Mouse (Mus musculus) neural tube, embryonic 15.5 days (tissue): Measurements from ENCODE around the gene Pnkp. TPM values are rescaled to one million over a fixed set of nuclear protein-coding genes. Genes with fewer than 3 reads are reported as not detected.

Experiments
- ATAC-seq: fragments of 200-750 bp; cut with Nextera tagmentation; 2 replicates; pipeline ENCODE4 v1.8.0; 2017; ENCODE audit warnings: mild to moderate bottlenecking, moderate TSS enrichment, moderate library complexity; ENCODE audit not compliant: low FRiP score
- H3K27ac ChIP-seq: fragments of 300-500 bp; sonication (generic); replicated peaks from 2 replicates; pipeline ENCODE4 v1.5.1; 2015; ENCODE audit warnings: mild to moderate bottlenecking, inconsistent platforms
- H3K27me3 ChIP-seq: fragments of 300-500 bp; sonication (generic); replicated peaks from 2 replicates; pipeline ENCODE4 v1.6.1; 2015; ENCODE audit warnings: inconsistent platforms
- H3K36me3 ChIP-seq: fragments of 300-500 bp; sonication (generic); 2 replicates; pipeline ENCODE4 v1.6.1; 2015; ENCODE audit warnings: inconsistent platforms
- H3K4me1 ChIP-seq: fragments of 300-500 bp; sonication (generic); 2 replicates; pipeline ENCODE4 v1.6.1; 2015; ENCODE audit warnings: inconsistent platforms
- H3K4me2 ChIP-seq: fragments of 300-500 bp; sonication (generic); 2 replicates; pipeline ENCODE4 v1.6.1; 2015; ENCODE audit warnings: inconsistent platforms, mild to moderate bottlenecking, moderate library complexity
- H3K4me3 ChIP-seq: fragments of 300-500 bp; sonication (generic); replicated peaks from 2 replicates; pipeline ENCODE4 v1.5.1; 2015; ENCODE audit warnings: mild to moderate bottlenecking, inconsistent platforms
- H3K9ac ChIP-seq: fragments of 300-500 bp; sonication (generic); replicated peaks from 2 replicates; pipeline ENCODE4 v1.6.1; 2015; ENCODE audit warnings: mild to moderate bottlenecking, inconsistent platforms
- H3K9me3 ChIP-seq: fragments of 300-500 bp; sonication (generic); replicated peaks from 2 replicates; pipeline ENCODE4 v1.6.1; 2016; ENCODE audit warnings: inconsistent platforms
- WGBS: fragments of 180-500 bp; shearing (Covaris S2); methylation state at CpG from one replicate; pipeline ENCODE4 v1.1.7; 2015; ENCODE audit warnings: mixed read lengths; 5-methylcytosine and 5-hydroxymethylcytosine counted together
- polyA plus RNA-seq: library from polyadenylated mRNA; unstranded; fragments of >200 nt; fragmentation: Nextera tagmentation; extraction: Ambion mirVana; gene quantifications from 2 replicates; pipeline ENCODE4 v1.2.1, GENCODE M21; 2015

The Pnkp gene
- polyA plus RNA-seq, 1 experiment from 2014 or later: 29.2 TPM

- no peak overlapping the region for H3K9ac ChIP-seq
- no peaks in the 10 kb centered on the region for H3K9me3 ChIP-seq
- no peak for ATAC-seq
- no peak overlapping the region for H3K4me2 ChIP-seq
- 94% methylated on average over 3 of the region's 3 CpGs for WGBS
- peaks cover 76% of the 10 kb centered on the region for H3K36me3 ChIP-seq
- no peak overlapping the region for H3K27ac ChIP-seq
- H3K4me1 ChIP-seq: peaks cover 1% of the 10 kb centered on the region
- H3K27me3 ChIP-seq: no peaks in the 10 kb centered on the region
- no peak overlapping the region for H3K4me3 ChIP-seq
These were observed 26.1 kb downstream of the Pnkp start for GRCm38 (mm10) chr7:44883036-44883435.

DNA sequence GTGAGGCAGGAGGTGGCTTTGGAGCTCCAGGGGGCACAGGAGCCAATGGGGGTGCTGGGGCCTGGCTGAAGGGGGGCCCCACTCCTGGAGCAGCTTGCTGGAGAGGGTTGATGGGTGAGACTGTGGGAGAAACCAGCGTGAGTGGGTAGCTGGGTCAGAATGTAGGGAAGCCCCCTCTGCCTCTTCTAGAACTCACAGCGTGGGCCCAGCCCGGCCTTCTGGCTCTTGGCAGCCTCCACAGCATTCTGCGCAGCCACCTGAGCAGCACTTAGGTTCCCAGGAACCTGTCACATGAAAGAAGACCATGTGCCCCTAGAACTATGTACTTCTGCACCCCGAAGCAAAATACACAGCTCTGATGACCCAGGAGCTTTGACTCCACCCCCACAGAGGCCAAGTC lies 27.7 kb downstream of the Pnkp start:
- no peak overlapping the region for H3K27ac ChIP-seq
- H3K36me3 ChIP-seq: peaks cover 70% of the 10 kb centered on the region
- H3K9me3 ChIP-seq: no peaks in the 10 kb centered on the region
- no peak overlapping the region for H3K9ac ChIP-seq
- 98% methylated on average over 5 of the region's 5 CpGs for WGBS
- no peaks in the 10 kb centered on the region for H3K27me3 ChIP-seq
- ATAC-seq: no peak
- H3K4me1 ChIP-seq: peaks cover 16% of the 10 kb centered on the region
- H3K4me3 ChIP-seq: no peak overlapping the region
- no peak overlapping the region for H3K4me2 ChIP-seq

DNA sequence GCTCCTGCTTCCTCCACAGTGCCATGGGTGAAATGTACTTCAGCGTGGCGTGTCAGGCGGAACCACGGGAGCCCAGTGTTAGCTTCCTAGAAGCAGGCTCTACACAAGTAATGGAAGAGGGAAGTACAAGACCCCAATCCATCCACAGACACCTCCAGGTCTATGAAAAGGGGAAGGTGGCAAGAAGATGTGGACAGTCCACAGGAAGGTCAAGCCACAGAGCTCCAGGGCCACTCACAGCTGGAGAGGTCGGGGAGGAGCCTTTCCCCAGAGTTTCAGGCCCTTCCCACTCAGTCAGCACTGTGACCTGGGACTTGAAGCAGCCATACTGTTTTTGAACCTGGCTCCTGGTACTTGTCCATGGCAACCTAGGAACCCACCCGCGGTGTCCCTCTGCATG lies 30.0 kb downstream of the Pnkp start:
- no peaks in the 10 kb centered on the region for H3K27me3 ChIP-seq
- no peak overlapping the region for H3K4me2 ChIP-seq
- H3K4me1 ChIP-seq: peaks cover 37% of the 10 kb centered on the region
- H3K9ac ChIP-seq: no peak overlapping the region
- 90% methylated on average over 7 of the region's 7 CpGs for WGBS
- H3K36me3 ChIP-seq: peaks cover 49% of the 10 kb centered on the region
- no peaks in the 10 kb centered on the region for H3K9me3 ChIP-seq
- no peak for ATAC-seq
- H3K4me3 ChIP-seq: no peak overlapping the region
- no peak overlapping the region for H3K27ac ChIP-seq

- no peak for ATAC-seq
- no peak overlapping the region for H3K4me3 ChIP-seq
- whole genome bisulfite sequencing: 78% methylated on average over 13 of the region's 13 CpGs
- H3K9ac ChIP-seq: no peak overlapping the region; the same call in 1 of the 2 replicates
- 0 out of 2 replicates have a peak overlapping the region, but pooled peaks have one; percentile 18 for H3K27ac ChIP-seq
- no peaks in the 10 kb centered on the region for H3K27me3 ChIP-seq
- peaks cover 43% of the 10 kb centered on the region for H3K4me1 ChIP-seq
- peak overlapping the region; percentile 9; the same call in 1 of the 2 replicates for H3K4me2 ChIP-seq
- H3K9me3 ChIP-seq: no peaks in the 10 kb centered on the region
- H3K36me3 ChIP-seq: peaks cover 36% of the 10 kb centered on the region
These were observed 31.5 kb downstream of the Pnkp start for GRCm38 (mm10) chr7:44888256-44889105.

- no peak overlapping the region; the same call in 1 of the 2 replicates for H3K9ac ChIP-seq
- no peak for ATAC-seq
- 0 out of 2 replicates have a peak overlapping the region, but pooled peaks have one; percentile 71 for H3K4me3 ChIP-seq
These were observed 33.2 kb downstream of the Pnkp start for GRCm38 (mm10) chr7:44890180-44890579.

DNA sequence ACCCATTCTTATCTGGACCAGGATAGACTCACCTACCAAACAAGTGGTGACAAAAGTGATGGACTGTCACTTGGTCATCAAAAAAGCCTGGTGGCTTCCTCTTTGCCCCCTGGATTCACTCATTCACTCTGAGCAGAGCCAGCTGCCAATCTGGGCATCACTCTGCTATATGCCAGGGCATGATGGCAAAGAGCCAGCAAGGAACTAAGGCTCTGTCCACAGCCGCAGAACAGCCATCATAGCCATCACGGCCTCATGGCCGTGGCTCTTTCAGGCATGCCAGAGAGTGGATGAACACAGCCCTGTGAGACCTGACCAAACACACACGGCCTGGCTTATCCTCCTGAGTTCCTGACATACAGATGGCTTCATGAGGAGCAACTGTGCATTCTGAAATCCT lies 33.8 kb downstream of the Pnkp start:
- 58% methylated on average over 4 of the region's 4 CpGs for WGBS
- no peak overlapping the region for H3K27ac ChIP-seq
- H3K27me3 ChIP-seq: no peaks in the 10 kb centered on the region
- peak overlapping the region; percentile 90 for H3K4me2 ChIP-seq
- peak overlapping the region; percentile 71 for H3K4me3 ChIP-seq
- no peak for ATAC-seq
- peak overlapping the region; percentile 81 for H3K9ac ChIP-seq
- H3K36me3 ChIP-seq: peaks cover 17% of the 10 kb centered on the region
- no peaks in the 10 kb centered on the region for H3K9me3 ChIP-seq
- H3K4me1 ChIP-seq: peaks cover 58% of the 10 kb centered on the region

More at GRCm38 (mm10) chr7:44890180-44890579, 33.2 kb downstream of the Pnkp start:
- H3K4me1 ChIP-seq: peaks cover 55% of the 10 kb centered on the region
- H3K4me2 ChIP-seq: peak overlapping the region; percentile 90
- peaks cover 22% of the 10 kb centered on the region for H3K36me3 ChIP-seq
- no peak overlapping the region for H3K27ac ChIP-seq
- 92% methylated on average over 6 of the region's 7 CpGs for WGBS
- H3K27me3 ChIP-seq: no peaks in the 10 kb centered on the region
- H3K9me3 ChIP-seq: no peaks in the 10 kb centered on the region

DNA sequence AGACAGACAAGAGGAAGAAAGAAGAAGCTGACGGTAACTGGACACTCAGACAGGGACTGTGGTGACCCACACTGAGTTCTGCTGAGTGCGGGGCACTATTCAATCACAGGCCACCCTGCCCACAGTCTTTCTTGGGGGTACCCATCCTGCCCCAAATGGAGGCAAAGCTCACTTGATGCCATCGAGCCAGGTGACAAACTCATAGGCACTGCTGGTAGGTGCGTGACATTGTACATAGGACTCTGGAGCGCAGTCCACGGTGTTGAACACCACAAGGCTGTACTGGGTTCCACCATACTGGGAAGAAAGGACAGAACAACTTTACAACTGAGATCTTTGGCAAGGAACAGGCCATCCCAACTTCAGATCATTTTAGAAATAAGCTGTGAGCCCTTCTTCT lies 34.7 kb downstream of the Pnkp start:
- WGBS: 9% methylated on average over 6 of the region's 6 CpGs
- H3K9ac ChIP-seq: peak overlapping the region; percentile 81
- peaks cover 12% of the 10 kb centered on the region; the same call in 1 of the 2 replicates for H3K36me3 ChIP-seq
- no peak for ATAC-seq
- peak overlapping the region; percentile 71 for H3K4me3 ChIP-seq
- peaks cover 61% of the 10 kb centered on the region for H3K4me1 ChIP-seq
- peak overlapping the region; percentile 99; the same call in 1 of the 2 replicates for H3K27ac ChIP-seq
- H3K4me2 ChIP-seq: peak overlapping the region; percentile 90
- H3K9me3 ChIP-seq: no peaks in the 10 kb centered on the region
- no peaks in the 10 kb centered on the region for H3K27me3 ChIP-seq

DNA sequence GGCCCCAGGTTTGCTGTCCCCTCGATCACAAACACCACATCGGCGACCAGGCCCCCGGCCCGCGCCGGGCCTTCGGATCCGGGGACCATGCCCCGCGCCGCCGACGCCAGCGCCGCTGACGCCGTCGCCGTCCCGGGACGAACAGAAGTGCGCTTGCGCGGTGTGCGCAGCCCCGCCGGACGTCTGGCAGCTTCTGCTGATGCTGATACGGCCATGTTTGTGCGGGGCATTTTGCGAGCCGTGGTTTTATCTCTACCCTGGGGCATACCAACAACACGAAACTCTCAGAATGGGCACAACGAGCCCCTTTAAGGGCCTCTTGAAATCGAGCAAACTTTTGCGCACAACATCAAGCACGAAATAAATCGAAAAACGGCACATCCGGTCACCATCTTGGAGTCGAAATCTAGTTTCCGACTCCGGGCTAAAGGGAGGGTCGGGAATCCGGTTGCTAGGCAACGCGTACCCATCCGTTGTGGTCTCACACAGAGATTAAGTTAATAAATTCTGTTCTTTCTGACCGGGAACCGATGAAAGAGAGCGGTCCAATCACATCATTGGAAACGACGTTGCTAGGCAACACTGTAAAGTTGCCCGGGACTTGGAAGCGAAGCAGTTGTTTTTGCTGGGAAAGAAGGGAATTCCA lies 35.5 kb downstream of the Pnkp start, which contains the start of gene Med25:
TSS of gene Med25 (minus strand) at position 437 of the 646 bp plus-strand sequence.
- Histone ChIP-seq H3K9ac (peak within 1 kb of the TSS; percentile 81), H3K36me3 (peaks cover 12% of the 10 kb centered on the region; the same call in 1 of the 2 replicates), H3K27me3 (no peaks in the 10 kb centered on the region), H3K9me3 (no peaks in the 10 kb centered on the region), H3K4me2 (peak within 1 kb of the TSS; percentile 90), H3K4me1 (peaks cover 69% of the 10 kb centered on the region), H3K4me3 (peak within 1 kb of the TSS; percentile 71), H3K27ac (peak within 1 kb of the TSS; percentile 99)
- ATAC-seq: peak; percentile 78
- WGBS: under 1% methylated on average over 56 of the region's 56 CpGs

DNA sequence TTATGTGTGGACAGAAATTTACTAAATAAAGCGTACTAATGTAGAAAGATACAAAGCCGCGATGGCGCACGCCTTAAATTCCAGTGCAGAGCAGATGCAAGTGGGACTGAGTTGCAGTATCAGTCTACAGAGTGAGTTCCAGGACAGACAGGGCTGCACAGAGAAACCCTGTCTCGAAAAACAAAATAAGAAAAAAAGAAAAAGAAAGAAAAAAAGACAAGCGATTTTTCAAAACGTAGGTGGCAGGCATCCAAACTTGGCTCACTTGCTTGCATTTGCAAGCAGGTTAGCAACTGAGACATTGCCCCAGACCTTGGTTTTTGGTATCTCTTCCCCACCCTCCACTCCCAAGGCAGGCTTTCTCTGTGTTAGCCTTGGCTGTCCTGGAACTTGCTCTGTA lies 36.3 kb downstream of the Pnkp start:
- no peak for ATAC-seq
- 6% methylated on average over 8 of the region's 8 CpGs for WGBS
- peak overlapping the region; percentile 90 for H3K4me2 ChIP-seq
- peak overlapping the region; percentile 90 for H3K27ac ChIP-seq
- peaks cover 12% of the 10 kb centered on the region; the same call in 1 of the 2 replicates for H3K36me3 ChIP-seq
- peak overlapping the region; percentile 22 for H3K4me3 ChIP-seq
- H3K4me1 ChIP-seq: peaks cover 72% of the 10 kb centered on the region
- H3K9ac ChIP-seq: peak overlapping the region; percentile 17; the same call in 1 of the 2 replicates
- no peaks in the 10 kb centered on the region for H3K9me3 ChIP-seq
- no peaks in the 10 kb centered on the region for H3K27me3 ChIP-seq

DNA sequence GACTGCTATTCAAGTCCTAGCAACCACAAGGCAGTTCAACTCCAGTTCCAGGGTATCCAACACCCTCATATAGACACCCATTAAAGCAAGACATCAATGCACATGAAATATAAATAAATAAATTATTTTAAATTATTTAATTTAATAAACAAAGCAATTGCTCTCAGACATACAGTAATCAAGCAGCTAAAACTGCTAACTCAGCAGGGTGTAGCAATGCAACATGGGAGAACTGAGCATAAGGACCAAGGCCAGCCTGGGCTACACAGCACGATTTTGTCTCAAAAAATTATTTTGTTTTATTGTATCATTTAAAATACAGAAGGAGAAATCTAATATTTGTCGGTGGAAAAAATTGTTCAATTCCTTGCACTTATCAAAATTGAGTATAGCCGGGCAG lies 37.2 kb downstream of the Pnkp start:
- peaks cover 63% of the 10 kb centered on the region for H3K4me1 ChIP-seq

DNA sequence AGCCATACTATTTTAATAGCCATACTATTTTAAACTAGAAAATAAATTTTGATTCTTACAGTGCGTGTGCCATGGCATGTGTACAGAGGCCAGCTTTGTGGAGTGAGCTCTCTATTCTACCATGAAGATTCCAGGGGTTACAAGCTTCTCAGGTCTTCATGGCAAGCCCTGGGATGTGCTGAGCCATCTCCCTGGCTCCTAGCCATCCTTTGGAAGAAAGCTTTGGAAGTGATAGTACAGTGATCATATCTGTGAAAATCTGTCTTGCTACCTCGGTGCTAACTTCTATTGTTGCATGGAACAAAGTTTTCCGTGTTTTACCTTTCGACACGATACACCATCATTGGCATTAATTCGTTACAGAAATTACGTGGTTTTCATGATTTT lies 38.3 kb downstream of the Pnkp start:
- peaks cover 11% of the 10 kb centered on the region for H3K36me3 ChIP-seq
- H3K9me3 ChIP-seq: no peaks in the 10 kb centered on the region
- H3K27ac ChIP-seq: peak overlapping the region; percentile 90
- H3K4me2 ChIP-seq: peak overlapping the region; percentile 74
- ATAC-seq: no peak
- peaks cover 54% of the 10 kb centered on the region for H3K4me1 ChIP-seq
- 15% methylated on average over 7 of the region's 7 CpGs for WGBS
- no peaks in the 10 kb centered on the region for H3K27me3 ChIP-seq
- H3K9ac ChIP-seq: 0 out of 2 replicates have a peak overlapping the region, but pooled peaks have one; percentile 21
- peak overlapping the region; percentile 64 for H3K4me3 ChIP-seq

More for the DNA sequence above, 37.2 kb downstream of the Pnkp start:
- no peaks in the 10 kb centered on the region for H3K9me3 ChIP-seq
- WGBS: 85% methylated on average over 3 of the region's 3 CpGs
- no peak overlapping the region for H3K4me3 ChIP-seq
- H3K27me3 ChIP-seq: no peaks in the 10 kb centered on the region
- 0 out of 2 replicates have a peak, but pooled peaks cover 3% of the 10 kb centered on the region for H3K36me3 ChIP-seq
- no peak overlapping the region for H3K9ac ChIP-seq
- peak overlapping the region; percentile 90 for H3K27ac ChIP-seq
- no peak for ATAC-seq
- H3K4me2 ChIP-seq: no peak overlapping the region
